Mouse (Mus musculus): ENCODE results near the gene Elovl6. TPM values are rescaled to one million over a fixed set of nuclear protein-coding genes. Genes with fewer than 3 reads are reported as not detected.

Gene Elovl6
- total and polyA plus RNA-seq, 2 experiments from 2014 or later = 40.8 to 56.1 TPM

DNA sequence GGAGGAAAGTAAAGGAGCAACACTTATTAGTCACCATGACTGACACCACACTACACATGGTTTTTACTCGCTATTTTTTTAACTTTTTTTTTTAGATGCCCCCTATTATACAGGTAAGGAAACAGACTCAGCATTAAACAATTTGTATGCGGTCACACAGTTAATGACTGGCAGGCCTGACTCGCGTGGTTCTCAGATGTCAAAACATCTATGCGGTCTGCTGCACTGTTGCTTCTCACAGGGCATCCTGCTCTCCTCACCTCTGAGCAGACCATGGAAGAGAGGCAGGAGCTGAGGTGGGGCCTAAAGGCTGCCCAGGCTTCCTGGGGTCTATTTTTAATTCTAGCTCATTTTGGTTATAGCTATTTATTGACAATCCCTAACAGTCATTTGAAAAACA, 155.3 kb downstream of the Elovl6 start:
- ATAC-seq = no peak
- TF ChIP-seq CTCF (IDR thresholded peaks at IDR 0.05; ENCODE audit: low read depth) = no peak
- no peak overlapping the region for H3K4me3 ChIP-seq (ENCODE audit: low read length)

More for the DNA sequence above, 155.3 kb downstream of the Elovl6 start:
- Histone ChIP-seq H3K4me2 (ENCODE audit: low read depth, low read length) (no peak overlapping the region), H3K9ac (replicated peaks; ENCODE audit: low read length) (no peak overlapping the region), H3K9me3 (ENCODE audit: low read length) (no peaks in the 10 kb centered on the region), H3K27me3 (ENCODE audit: insufficient read depth, low read length) (no peaks in the 10 kb centered on the region), H3K27ac (no peak overlapping the region), H3K36me3 (ENCODE audit: insufficient read depth, low read length) (no peaks in the 10 kb centered on the region), H3K4me1 (ENCODE audit: insufficient read depth, low read length) (no peaks in the 10 kb centered on the region)
- WGBS = 75% methylated on average over 5 of the region's 5 CpGs
- DNase-seq (ENCODE audit: low spot score) = no peak

Small RNA genes within 50 kb of the gene (microRNA-seq; reads per million reads assigned to microRNA genes)
- 0 reads per million in 2 experiments for gene Gm24515

Other genes starting within 250 kb of the Elovl6 start
- 1.5 and 7.7 TPM in 2 replicates for gene Enpep, start 199.6 kb upstream of the Elovl6 start, total RNA-seq (2014; rRNA removed)
- 2.5 and 3.0 TPM in 2 replicates for gene Enpep, start 199.6 kb upstream of the Elovl6 start, polyA plus RNA-seq (2015; fragmentation: Nextera tagmentation; extraction: Ambion mirVana)
- gene Egf, start 223.0 kb downstream of the Elovl6 start, total RNA-seq (2014; rRNA removed) = 1.2 and 1.3 TPM in 2 replicates
- gene Egf, start 223.0 kb downstream of the Elovl6 start, polyA plus RNA-seq (2015; fragmentation: Nextera tagmentation; extraction: Ambion mirVana) = 1.2 and 1.9 TPM in 2 replicates